Mouse (Mus musculus) gastrocnemius, postnatal 14 days (tissue): ENCODE data around the gene Dock4. TPM values are rescaled to one million over a fixed set of nuclear protein-coding genes. Genes with fewer than 3 reads are reported as not detected.

ENCODE experiments used
- DNase-seq: peaks from one replicate; pipeline ENCODE4 v3.0.0; 2021; ENCODE audit warnings: mixed read lengths
- intact Hi-C: fragments of 180-260 bp; cut with DNase I; formaldehyde crosslinking; loops from one replicate; pipeline ENCODE4 v1.15.1; 2025; ENCODE audit warnings: low total_unique reads
- total RNA-seq, 2 experiments: library from RNA; stranded (reverse); gene quantifications; 2 replicates each; pipeline ENCODE4 v1.2.3; 2021

The Dock4 gene
- total RNA-seq, 2 experiments from 2014 or later: 14.8 to 15.9 TPM

GRCm38 (mm10) chr12:40553929-40554328 lies 108.2 kb downstream of the Dock4 start:
- no peak for DNase-seq
- intact Hi-C loops: no loop called here

GRCm38 (mm10) chr12:40554941-40555511 lies 109.3 kb downstream of the Dock4 start:
- intact Hi-C loops: no loop called here
- no peak for DNase-seq

- no peak for DNase-seq
- intact Hi-C loops: no loop called here
Observed at GRCm38 (mm10) chr12:40558600-40558999, 112.8 kb downstream of the Dock4 start.

GRCm38 (mm10) chr12:40559103-40559502 lies 113.4 kb downstream of the Dock4 start:
- intact Hi-C loops: no loop called here
- no peak for DNase-seq

- intact Hi-C loops: loop anchor here (5.0 kb wide), 1 partner anchor 529 kb away; no protein-coding TSS in a partner anchor
- no peak for DNase-seq
Observed at GRCm38 (mm10) chr12:40563703-40564102, 118.0 kb downstream of the Dock4 start.

GRCm38 (mm10) chr12:40564261-40564660 lies 118.5 kb downstream of the Dock4 start:
- intact Hi-C loops: loop anchor here (5.0 kb wide), 1 partner anchor 528 kb away; no protein-coding TSS in a partner anchor
- no peak for DNase-seq

GRCm38 (mm10) chr12:40568365-40568885 lies 122.7 kb downstream of the Dock4 start:
- DNase-seq: no peak
- intact Hi-C loops: no loop called here

- no peak for DNase-seq
- intact Hi-C loops: no loop called here
Observed at GRCm38 (mm10) chr12:40568971-40569968, 123.5 kb downstream of the Dock4 start.

GRCm38 (mm10) chr12:40570250-40570649 lies 124.5 kb downstream of the Dock4 start:
- intact Hi-C loops: no loop called here
- no peak for DNase-seq

- intact Hi-C loops: no loop called here
- no peak for DNase-seq
Observed at GRCm38 (mm10) chr12:40574051-40574450, 128.3 kb downstream of the Dock4 start.

GRCm38 (mm10) chr12:40576749-40577148 lies 131.0 kb downstream of the Dock4 start:
- intact Hi-C loops: no loop called here
- DNase-seq: no peak

GRCm38 (mm10) chr12:40580351-40580750 lies 134.6 kb downstream of the Dock4 start:
- intact Hi-C loops: no loop called here
- DNase-seq: no peak

- intact Hi-C loops: no loop called here
- DNase-seq: no peak
Observed at GRCm38 (mm10) chr12:40581037-40581436, 135.3 kb downstream of the Dock4 start.

GRCm38 (mm10) chr12:40582059-40582458 lies 136.3 kb downstream of the Dock4 start:
- DNase-seq: no peak
- intact Hi-C loops: no loop called here

GRCm38 (mm10) chr12:40584526-40585289 lies 139.0 kb downstream of the Dock4 start:
- no peak for DNase-seq
- intact Hi-C loops: no loop called here

GRCm38 (mm10) chr12:40585456-40586141 lies 139.8 kb downstream of the Dock4 start:
- no peak for DNase-seq
- intact Hi-C loops: no loop called here

GRCm38 (mm10) chr12:40594161-40594560 lies 148.4 kb downstream of the Dock4 start:
- DNase-seq: no peak
- intact Hi-C loops: no loop called here

GRCm38 (mm10) chr12:40595440-40595839 lies 149.7 kb downstream of the Dock4 start:
- DNase-seq: no peak
- intact Hi-C loops: no loop called here

- DNase-seq: no peak
- intact Hi-C loops: no loop called here
Observed at GRCm38 (mm10) chr12:40596020-40596419, 150.3 kb downstream of the Dock4 start.
